Mouse (Mus musculus) liver, embryonic 11.5 days (tissue): ENCODE data around the gene Abhd17a. TPM values are rescaled to one million over a fixed set of nuclear protein-coding genes. Genes with fewer than 3 reads are reported as not detected.
A peak's percentile ranks its signal among the peaks of the same experiment; 100 is the strongest.

ENCODE experiments used
- ATAC-seq: fragments of 200-750 bp; cut with Nextera tagmentation; replicated peaks from 2 replicates; pipeline ENCODE4 v1.8.0; 2017; ENCODE audit warnings: moderate number of reproducible peaks, mild to moderate bottlenecking, moderate TSS enrichment, moderate library complexity; ENCODE audit not compliant: low FRiP score
- DNase-seq: peaks from one replicate; pipeline ENCODE4 v3.0.0-alpha.2; 2017; ENCODE audit warnings: low spot score
- H3K27ac ChIP-seq: fragments of 300-500 bp; sonication (generic); 2 replicates; pipeline ENCODE4 v1.5.1; 2014; ENCODE audit warnings: mild to moderate bottlenecking, low read depth, low read length, control low read depth
- H3K27me3 ChIP-seq: fragments of 300-500 bp; sonication (generic); replicated peaks from 2 replicates; pipeline ENCODE4 v1.6.1; 2014; ENCODE audit warnings: low read length, mixed read lengths; ENCODE audit not compliant: control insufficient read depth, insufficient read depth
- H3K36me3 ChIP-seq: fragments of 300-500 bp; sonication (generic); 2 replicates; pipeline ENCODE4 v1.6.1; 2014; ENCODE audit warnings: mild to moderate bottlenecking, low read length, moderate library complexity, mixed read lengths; ENCODE audit not compliant: control insufficient read depth, insufficient read depth
- H3K4me1 ChIP-seq: fragments of 300-500 bp; sonication (generic); replicated peaks from 2 replicates; pipeline ENCODE4 v1.6.1; 2014; ENCODE audit warnings: low read length, mixed read lengths; ENCODE audit not compliant: control insufficient read depth, insufficient read depth
- H3K4me2 ChIP-seq: fragments of 300-500 bp; sonication (generic); 2 replicates; pipeline ENCODE4 v1.6.1; 2014; ENCODE audit warnings: mild to moderate bottlenecking, control low read depth, moderate library complexity
- H3K4me3 ChIP-seq: fragments of 300-500 bp; sonication (generic); 2 replicates; pipeline ENCODE4 v1.5.1; 2014; ENCODE audit warnings: low read depth, low read length, control low read depth
- H3K9ac ChIP-seq: fragments of 300-500 bp; sonication (generic); 2 replicates; pipeline ENCODE4 v1.6.1; 2014; ENCODE audit warnings: low read depth, low read length, control low read depth
- H3K9me3 ChIP-seq: fragments of 300-500 bp; sonication (generic); 2 replicates; pipeline ENCODE4 v1.6.1; 2016; ENCODE audit warnings: low read length, inconsistent platforms, mixed read lengths; ENCODE audit not compliant: control insufficient read depth
- WGBS: fragments of 180-500 bp; shearing (Covaris S2); extraction: QIAGEN DNeasy Blood & Tissue Kit; methylation state at CpG from one replicate; pipeline ENCODE4 v1.1.7; 2014; 5-methylcytosine and 5-hydroxymethylcytosine counted together
- polyA plus RNA-seq: library from polyadenylated mRNA; unstranded; fragments of >200 nt; fragmentation: Nextera tagmentation; extraction: Ambion mirVana; gene quantifications from 2 replicates; pipeline ENCODE4 v1.2.1, GENCODE M21; 2014

The Abhd17a gene
- polyA plus RNA-seq, 1 experiment from 2014 or later: 96.5 TPM

DNA sequence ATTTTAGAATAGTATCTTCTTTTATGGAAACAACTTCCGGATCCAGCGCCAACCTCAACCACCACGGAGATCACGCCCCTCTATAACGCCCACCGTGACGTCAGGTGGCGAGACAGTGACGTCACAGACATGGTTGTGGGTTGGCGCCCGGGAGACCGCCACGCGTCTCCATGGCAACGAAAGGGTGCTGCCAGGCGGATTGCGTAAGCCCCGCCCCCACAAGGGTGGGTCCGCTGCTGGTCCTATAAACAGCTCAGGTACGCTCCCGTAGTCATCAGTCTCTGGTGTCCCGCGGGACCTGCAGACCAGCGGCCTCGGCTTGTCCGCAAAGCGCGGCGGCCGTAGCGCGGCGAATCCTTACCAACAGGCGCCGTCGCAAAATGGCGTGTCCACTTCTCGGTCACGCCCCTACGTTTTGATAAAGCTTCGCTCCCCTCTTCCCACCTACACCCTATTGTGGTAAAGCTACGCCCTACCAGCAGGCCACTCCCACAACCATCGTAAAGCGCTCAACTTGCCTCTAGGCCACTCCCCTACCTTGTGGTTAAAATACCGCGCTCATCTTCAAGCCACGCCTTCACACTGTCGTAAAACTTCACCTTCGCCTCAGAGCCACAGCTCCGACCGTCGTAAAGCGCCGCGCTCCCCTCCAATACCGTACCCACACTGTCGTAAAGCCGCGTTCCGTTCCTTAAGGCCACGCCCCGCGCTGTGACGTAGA is 32.0 kb upstream of the Abhd17a start:
- Histone ChIP-seq H3K4me1 (peaks cover 33% of the 10 kb centered on the region), H3K4me2 (peak overlapping the region; percentile 92), H3K4me3 (peak overlapping the region; percentile 90), H3K36me3 (0 out of 2 replicates have a peak, but pooled peaks cover 2% of the 10 kb centered on the region), H3K9ac (peak overlapping the region; percentile 87), H3K9me3 (no peaks in the 10 kb centered on the region), H3K27ac (peak overlapping the region; percentile 91), H3K27me3 (no peaks in the 10 kb centered on the region)
- DNase-seq (peak; percentile 99), ATAC-seq (peak; percentile 91)
- WGBS: under 1% methylated on average over 64 of the region's 64 CpGs

DNA sequence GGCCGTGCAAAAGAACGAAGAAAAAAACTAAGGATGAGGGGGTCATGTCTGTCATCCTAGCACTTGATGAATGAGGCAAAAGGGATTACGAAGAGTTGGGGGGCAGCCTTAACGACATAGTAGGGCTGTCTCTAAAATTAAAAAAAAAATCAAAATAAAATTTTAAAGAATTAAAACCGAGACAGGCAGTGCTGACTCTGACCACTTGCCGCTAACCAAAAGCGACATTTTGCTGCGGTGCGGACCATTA is 31.5 kb upstream of the Abhd17a start:
- Histone ChIP-seq H3K9ac (peak overlapping the region; percentile 69), H3K27ac (peak overlapping the region; percentile 91), H3K4me3 (peak overlapping the region; percentile 90), H3K36me3 (0 out of 2 replicates have a peak, but pooled peaks cover 2% of the 10 kb centered on the region), H3K4me1 (peaks cover 33% of the 10 kb centered on the region), H3K4me2 (peak overlapping the region; percentile 92), H3K9me3 (no peaks in the 10 kb centered on the region), H3K27me3 (no peaks in the 10 kb centered on the region)
- DNase-seq (no peak), ATAC-seq (no peak)
- 3% methylated on average over 9 of the region's 9 CpGs for WGBS

DNA sequence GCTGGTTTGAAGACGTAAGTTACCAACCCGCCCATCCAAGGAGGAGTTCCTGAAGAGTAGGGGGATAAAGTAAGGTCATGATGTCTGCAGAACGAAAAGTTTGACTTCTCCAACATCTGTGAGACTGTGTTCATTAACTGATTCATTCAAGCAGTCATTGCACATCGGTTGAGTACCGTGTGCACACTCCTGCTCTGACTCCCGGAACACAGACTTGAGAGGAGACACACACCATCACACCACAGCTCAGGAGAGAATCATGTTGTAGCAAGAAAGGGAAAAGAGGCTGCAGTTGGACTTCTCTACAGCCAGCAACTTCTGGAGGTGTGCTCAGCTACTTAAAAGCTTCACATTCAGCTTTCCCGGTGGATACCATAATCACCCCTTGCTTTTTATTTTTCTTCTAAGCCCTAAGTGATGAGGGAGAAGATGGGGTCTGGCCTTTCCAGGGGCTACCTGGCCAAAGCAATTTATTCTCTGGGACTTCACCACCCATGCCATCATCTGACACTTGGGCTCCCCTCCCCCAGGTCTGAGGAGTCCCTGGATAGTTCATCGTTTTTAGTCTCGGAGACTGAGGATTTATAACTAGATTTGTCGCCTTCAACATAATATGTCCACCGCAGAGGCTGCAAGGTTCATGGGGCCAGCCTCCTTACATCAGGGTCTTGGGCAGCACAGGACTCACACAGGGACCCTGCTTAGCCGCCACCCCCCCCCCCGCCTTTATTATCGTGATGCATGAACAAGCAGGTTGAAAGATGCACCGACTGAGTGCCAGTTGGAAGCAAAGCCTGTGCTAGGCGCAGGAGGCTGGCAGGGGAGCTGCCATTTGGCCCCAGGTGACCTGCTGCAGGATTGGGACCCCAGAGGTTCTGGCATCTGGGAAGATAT is 30.9 kb upstream of the Abhd17a start:
- WGBS: 56% methylated on average over 16 of the region's 16 CpGs
- Histone ChIP-seq H3K9me3 (no peaks in the 10 kb centered on the region), H3K9ac (peak overlapping the region; percentile 69), H3K4me2 (peak overlapping the region; percentile 92), H3K36me3 (0 out of 2 replicates have a peak, but pooled peaks cover under 1% of the 10 kb centered on the region), H3K4me3 (peak overlapping the region; percentile 90), H3K4me1 (peaks cover 28% of the 10 kb centered on the region), H3K27ac (peak overlapping the region; percentile 91; the same call in 1 of the 2 replicates), H3K27me3 (no peaks in the 10 kb centered on the region)
- ATAC-seq (no peak), DNase-seq (no peak)

DNA sequence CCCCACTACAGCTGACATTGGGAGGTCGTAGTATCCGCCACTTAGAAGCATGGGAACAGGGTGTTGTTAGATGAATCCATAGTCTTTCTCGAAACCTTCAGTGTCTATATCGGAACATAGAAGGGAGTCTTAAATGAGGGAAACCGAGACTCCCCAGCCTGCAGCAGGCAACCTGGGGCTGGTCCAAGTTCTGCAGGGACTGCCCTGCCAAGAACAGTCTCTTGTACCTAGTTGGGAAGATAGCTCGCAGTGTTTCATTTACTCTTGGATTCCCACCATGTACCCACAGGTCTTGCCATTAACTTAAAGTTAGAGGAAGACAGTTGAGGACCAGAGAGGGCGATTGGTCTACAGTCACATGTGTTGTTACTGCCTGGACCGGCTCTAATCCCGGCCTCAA is 30.2 kb upstream of the Abhd17a start:
- H3K4me1 ChIP-seq: peaks cover 21% of the 10 kb centered on the region
- no peak for DNase-seq
- H3K9ac ChIP-seq: no peak overlapping the region
- no peaks in the 10 kb centered on the region for H3K36me3 ChIP-seq
- 82% methylated on average over 9 of the region's 9 CpGs for WGBS
- no peak for ATAC-seq
- H3K4me2 ChIP-seq: no peak overlapping the region
- H3K27me3 ChIP-seq: no peaks in the 10 kb centered on the region
- H3K27ac ChIP-seq: no peak overlapping the region
- no peaks in the 10 kb centered on the region for H3K9me3 ChIP-seq
- no peak overlapping the region for H3K4me3 ChIP-seq

DNA sequence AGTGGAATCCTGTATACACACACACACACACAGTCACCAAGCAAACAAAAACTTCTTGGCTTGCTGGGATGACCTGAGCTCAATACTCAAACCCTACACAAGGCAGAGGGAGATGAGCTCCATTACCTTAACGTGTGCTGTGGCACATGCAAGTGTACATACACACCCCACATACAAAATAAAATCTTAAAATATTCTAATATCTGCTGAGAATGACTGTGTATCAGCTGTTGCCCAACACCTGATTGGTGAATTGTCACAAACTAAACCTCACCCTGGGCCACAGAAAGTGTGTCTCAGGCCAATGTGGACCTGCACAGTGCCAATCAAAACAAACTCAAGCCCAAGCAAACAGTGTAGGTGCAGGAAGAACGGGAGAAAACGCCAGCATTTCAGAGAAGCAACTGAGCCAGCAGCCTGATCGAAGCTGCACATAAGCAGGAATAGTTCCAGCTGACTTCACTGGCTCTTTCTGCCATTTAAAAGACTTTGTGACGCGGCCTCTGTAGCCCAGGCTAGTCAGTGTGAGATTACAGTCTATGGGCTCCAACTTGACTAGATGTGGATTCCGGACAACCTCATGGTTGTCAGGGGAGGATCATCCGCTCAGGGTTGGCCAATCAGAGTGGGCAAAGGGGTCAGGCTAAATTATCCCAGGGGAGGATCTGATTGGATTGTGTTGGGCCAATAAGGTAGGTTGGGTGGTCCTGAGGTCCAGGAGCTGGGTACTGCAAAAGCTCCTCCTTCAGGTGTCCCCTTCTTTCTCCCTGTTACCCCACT is 29.5 kb upstream of the Abhd17a start:
- Histone ChIP-seq H3K9ac (no peak overlapping the region), H3K27me3 (no peaks in the 10 kb centered on the region), H3K4me3 (no peak overlapping the region), H3K27ac (no peak overlapping the region), H3K4me1 (peaks cover 15% of the 10 kb centered on the region), H3K4me2 (peak overlapping the region; percentile 6; the same call in 1 of the 2 replicates), H3K36me3 (peaks cover 6% of the 10 kb centered on the region), H3K9me3 (no peaks in the 10 kb centered on the region)
- DNase-seq (no peak), ATAC-seq (no peak; the same call in 1 of the 2 replicates)
- WGBS: 49% methylated on average over 8 of the region's 8 CpGs

DNA sequence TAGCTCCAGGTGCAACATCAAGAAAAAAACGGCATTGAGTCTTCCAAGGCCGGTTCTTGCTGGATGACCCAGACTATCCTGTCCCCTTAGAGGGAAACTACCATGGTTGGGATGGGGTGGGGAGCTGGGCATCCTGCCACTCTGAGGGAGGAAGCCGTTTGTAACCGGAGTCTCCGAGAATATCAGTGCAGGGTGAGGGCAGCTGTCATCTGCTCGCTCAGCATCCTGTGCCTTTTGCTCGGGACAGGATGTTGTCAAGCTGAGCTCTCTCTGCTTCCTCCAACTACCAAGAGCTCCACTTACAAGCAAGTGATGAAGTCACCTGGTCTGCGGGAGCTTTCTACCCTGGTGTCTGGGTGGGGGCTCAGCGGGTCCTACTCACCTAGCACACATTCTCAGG is 28.0 kb upstream of the Abhd17a start:
- Histone ChIP-seq H3K27me3 (no peaks in the 10 kb centered on the region), H3K27ac (no peak overlapping the region; the same call in 1 of the 2 replicates), H3K9me3 (no peaks in the 10 kb centered on the region), H3K9ac (no peak overlapping the region), H3K36me3 (peaks cover 14% of the 10 kb centered on the region), H3K4me2 (no peak overlapping the region), H3K4me1 (peaks cover 6% of the 10 kb centered on the region), H3K4me3 (no peak overlapping the region)
- ATAC-seq: no peak
- DNase-seq: no peak
- 67% methylated on average over 9 of the region's 9 CpGs for WGBS

DNA sequence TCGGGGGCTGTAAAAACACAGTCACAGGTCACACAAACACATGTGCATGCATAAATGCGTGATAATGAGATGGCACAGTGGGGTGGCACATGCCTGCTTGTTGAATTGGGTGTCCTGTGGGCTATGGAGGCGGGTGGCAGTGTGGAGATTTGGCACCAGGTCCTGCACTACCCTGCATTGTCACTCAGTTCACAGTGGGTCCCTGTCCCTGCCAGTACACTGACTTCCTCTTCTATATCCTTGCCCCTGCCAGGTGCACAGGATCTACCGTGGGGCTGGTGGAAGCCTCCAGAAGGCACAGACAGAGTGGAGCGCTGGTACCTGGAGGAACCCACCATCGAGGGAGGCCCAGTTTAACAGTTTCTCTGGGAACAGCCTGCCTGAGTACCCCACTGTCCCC is 24.2 kb upstream of the Abhd17a start:
- Histone ChIP-seq H3K4me2 (no peak overlapping the region), H3K36me3 (peaks cover 23% of the 10 kb centered on the region), H3K27me3 (no peaks in the 10 kb centered on the region), H3K4me3 (no peak overlapping the region), H3K27ac (no peak overlapping the region), H3K9ac (no peak overlapping the region), H3K4me1 (no peaks in the 10 kb centered on the region; the same call in 1 of the 2 replicates), H3K9me3 (no peaks in the 10 kb centered on the region)
- DNase-seq: no peak
- 88% methylated on average over 6 of the region's 6 CpGs for WGBS
- ATAC-seq: no peak

DNA sequence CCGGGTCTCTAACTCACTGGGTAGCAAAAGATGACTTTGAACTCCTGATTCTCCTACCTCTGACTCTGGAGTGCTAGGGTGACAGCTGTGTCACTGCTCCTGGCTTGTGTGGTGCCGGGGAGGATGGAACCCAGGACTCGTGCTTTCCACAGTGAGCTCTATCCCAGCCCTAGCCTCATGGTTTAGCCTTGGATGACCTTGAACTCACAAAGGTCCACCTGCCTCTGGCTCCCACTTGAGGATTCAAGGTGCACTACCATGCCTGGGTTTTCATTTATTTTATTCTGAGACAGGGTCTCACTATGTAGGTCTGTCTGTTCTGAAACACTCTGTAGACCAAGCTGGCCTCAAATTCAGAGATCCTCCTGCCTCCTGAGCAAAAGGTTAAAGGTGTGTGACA is 23.7 kb upstream of the Abhd17a start:
- 81% methylated on average over 3 of the region's 3 CpGs for WGBS

More for the DNA sequence above, 23.7 kb upstream of the Abhd17a start:
- Histone ChIP-seq H3K36me3 (peaks cover 28% of the 10 kb centered on the region), H3K4me3 (no peak overlapping the region), H3K27me3 (no peaks in the 10 kb centered on the region), H3K9me3 (no peaks in the 10 kb centered on the region), H3K4me2 (no peak overlapping the region), H3K9ac (no peak overlapping the region), H3K27ac (no peak overlapping the region), H3K4me1 (no peaks in the 10 kb centered on the region)
- no peak for DNase-seq
- ATAC-seq: no peak
